Mouse (Mus musculus) liver, embryonic 14.5 days (tissue): ENCODE measurements at regions not wholly inside any gene's neighbourhood (a gene's known extent, or its start where the extent isn't known, plus 50 kb on each side); places are given as distances from the start of the nearest gene placed in this dataset.

Source experiments
- CTCF ChIP-seq: IDR thresholded peaks from 2 replicates; pipeline ENCODE4 v1.5.1; 2016; ENCODE audit warnings: antibody characterized with exemption, low read depth, control low read depth
- EP300 ChIP-seq: IDR thresholded peaks from 2 replicates; pipeline ENCODE4 v1.6.1; 2016; ENCODE audit warnings: antibody characterized with exemption, low read depth

- no peak for TF ChIP-seq EP300
- no peak for TF ChIP-seq CTCF
Measured at GRCm38 (mm10) chr9:88276023-88276568, 50.9 kb upstream of the Nt5e start.
